Mouse (Mus musculus): ENCODE results near the gene Il6st.
A peak's percentile ranks its signal among the peaks of the same experiment; 100 is the strongest.
"Not testable (repeated sequence)": the region's sequence is repeated elsewhere in the genome, so short reads cannot be mapped to it uniquely, and the experiment has no call there.

Gene Il6st

GRCm38 (mm10) chr13:112463868-112464625 is at the start of gene Il6st:
Il6st (plus strand) TSS chr13:112464070.
- DNase-seq (ENCODE audit: low read depth in 2 of 2, low spot score in 2 of 2), result peak; percentile 76 to 81

- no peak for DNase-seq (ENCODE audit: low read depth in 2 of 2, low spot score in 2 of 2)
Measured at GRCm38 (mm10) chr13:112415896-112416295, 48.0 kb upstream of the Il6st start.

- DNase-seq (ENCODE audit: low read depth in 2 of 2, low spot score in 2 of 2), result no peak
Measured at GRCm38 (mm10) chr13:112416410-112417162, 47.3 kb upstream of the Il6st start.

- DNase-seq (ENCODE audit: low read depth in 2 of 2, low spot score in 2 of 2), result no peak
Measured at GRCm38 (mm10) chr13:112417163-112417523, 46.7 kb upstream of the Il6st start.

- peak; percentile 70 to 71 for DNase-seq (ENCODE audit: low read depth in 2 of 2, low spot score in 2 of 2)
Measured at GRCm38 (mm10) chr13:112417861-112418423, 45.9 kb upstream of the Il6st start.

GRCm38 (mm10) chr13:112418595-112418994 is 45.3 kb upstream of the Il6st start:
- DNase-seq (ENCODE audit: low read depth in 2 of 2, low spot score in 2 of 2), result peak; percentile 54 to 73

GRCm38 (mm10) chr13:112424212-112424611 is 39.7 kb upstream of the Il6st start:
- DNase-seq (ENCODE audit: low read depth in 2 of 2, low spot score in 2 of 2), result peak; percentile 62 to 71

- DNase-seq (ENCODE audit: low read depth in 2 of 2, low spot score in 2 of 2), result peak; percentile 72 to 74
Measured at GRCm38 (mm10) chr13:112424635-112425034, 39.2 kb upstream of the Il6st start.

GRCm38 (mm10) chr13:112425181-112425654 is 38.7 kb upstream of the Il6st start:
- peak in 1 of 2 experiments; percentile 23 for DNase-seq (ENCODE audit: low read depth in 2 of 2, low spot score in 2 of 2)

GRCm38 (mm10) chr13:112426265-112427135 is 37.4 kb upstream of the Il6st start:
- no peak for DNase-seq (ENCODE audit: low read depth in 2 of 2, low spot score in 2 of 2)

- DNase-seq (ENCODE audit: low read depth in 2 of 2, low spot score in 2 of 2), result not testable (repeated sequence)
Measured at GRCm38 (mm10) chr13:112427136-112427470, 36.8 kb upstream of the Il6st start.

GRCm38 (mm10) chr13:112427521-112427920 is 36.3 kb upstream of the Il6st start:
- peak; percentile 81 to 85 for DNase-seq (ENCODE audit: low read depth in 2 of 2, low spot score in 2 of 2)

- peak; percentile 31 to 48 for DNase-seq (ENCODE audit: low read depth in 2 of 2, low spot score in 2 of 2)
Measured at GRCm38 (mm10) chr13:112433271-112433670, 30.6 kb upstream of the Il6st start.

GRCm38 (mm10) chr13:112435241-112436075 is 28.4 kb upstream of the Il6st start:
- no peak for DNase-seq (ENCODE audit: low read depth in 2 of 2, low spot score in 2 of 2)

- no peak for DNase-seq (ENCODE audit: low read depth in 2 of 2, low spot score in 2 of 2)
Measured at GRCm38 (mm10) chr13:112436288-112436687, 27.6 kb upstream of the Il6st start.

GRCm38 (mm10) chr13:112438001-112438868 is 25.6 kb upstream of the Il6st start:
- peak; percentile 71 to 72 for DNase-seq (ENCODE audit: low read depth in 2 of 2, low spot score in 2 of 2)

- peak in 1 of 2 experiments; percentile 19 for DNase-seq (ENCODE audit: low read depth in 2 of 2, low spot score in 2 of 2)
Measured at GRCm38 (mm10) chr13:112439105-112439818, 24.6 kb upstream of the Il6st start.

- peak; percentile 41 to 57 for DNase-seq (ENCODE audit: low read depth in 2 of 2, low spot score in 2 of 2)
Measured at GRCm38 (mm10) chr13:112439917-112440361, 23.9 kb upstream of the Il6st start.

Data from CD8-positive naive resting alpha-beta T cell, adult 2 months (primary cell).